Mouse (Mus musculus): ENCODE measurements around the gene Cd27. TPM values are rescaled to one million over a fixed set of nuclear protein-coding genes. Genes with fewer than 3 reads are reported as not detected.

The Cd27 gene
- total RNA-seq, 2 experiments from 2014 or later, result 50.7 to 55.2 TPM

DNA sequence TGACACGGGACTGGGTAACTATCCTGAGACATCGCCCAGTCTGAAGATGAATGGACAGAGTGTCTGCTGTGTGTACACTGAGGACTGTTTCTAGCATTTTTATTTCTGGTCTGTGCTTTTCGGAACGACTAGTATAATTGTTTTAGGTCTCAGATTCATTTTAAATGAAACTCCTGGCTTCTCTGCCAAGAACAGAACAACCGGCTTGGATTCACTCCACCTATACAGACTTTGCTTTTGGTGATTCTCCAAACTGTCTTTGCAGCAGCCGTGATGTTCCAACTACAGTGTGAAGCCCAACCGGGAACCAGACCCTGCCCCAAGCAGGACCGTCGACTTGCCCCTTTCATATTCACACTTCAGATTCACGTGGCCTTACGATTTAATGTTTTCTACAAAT lies 18.9 kb downstream of the Cd27 start:
- no peak for ATAC-seq (replicated peaks; ENCODE audit: poor library complexity, severe bottlenecking)

DNA sequence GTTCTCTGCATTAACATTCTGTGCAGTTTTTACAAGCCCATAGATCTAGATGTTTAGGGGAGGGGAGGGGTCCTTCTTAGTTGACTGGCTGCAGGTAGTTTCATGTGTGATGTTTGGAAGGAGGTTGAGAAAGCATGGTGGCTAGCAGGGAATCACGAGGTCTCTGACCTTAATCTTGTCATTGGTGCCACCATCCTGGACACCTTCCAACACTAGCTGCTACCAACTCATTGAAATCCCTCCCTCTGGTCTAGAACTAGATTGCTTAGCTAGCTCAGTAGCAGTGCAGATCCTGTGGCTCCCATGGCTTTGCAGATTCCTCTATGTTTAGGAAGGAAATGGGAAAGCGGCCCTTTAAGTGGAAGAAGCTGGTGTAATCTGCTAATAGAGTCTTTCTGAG lies 19.9 kb downstream of the Cd27 start:
- ATAC-seq (replicated peaks; ENCODE audit: poor library complexity, severe bottlenecking), result no peak

DNA sequence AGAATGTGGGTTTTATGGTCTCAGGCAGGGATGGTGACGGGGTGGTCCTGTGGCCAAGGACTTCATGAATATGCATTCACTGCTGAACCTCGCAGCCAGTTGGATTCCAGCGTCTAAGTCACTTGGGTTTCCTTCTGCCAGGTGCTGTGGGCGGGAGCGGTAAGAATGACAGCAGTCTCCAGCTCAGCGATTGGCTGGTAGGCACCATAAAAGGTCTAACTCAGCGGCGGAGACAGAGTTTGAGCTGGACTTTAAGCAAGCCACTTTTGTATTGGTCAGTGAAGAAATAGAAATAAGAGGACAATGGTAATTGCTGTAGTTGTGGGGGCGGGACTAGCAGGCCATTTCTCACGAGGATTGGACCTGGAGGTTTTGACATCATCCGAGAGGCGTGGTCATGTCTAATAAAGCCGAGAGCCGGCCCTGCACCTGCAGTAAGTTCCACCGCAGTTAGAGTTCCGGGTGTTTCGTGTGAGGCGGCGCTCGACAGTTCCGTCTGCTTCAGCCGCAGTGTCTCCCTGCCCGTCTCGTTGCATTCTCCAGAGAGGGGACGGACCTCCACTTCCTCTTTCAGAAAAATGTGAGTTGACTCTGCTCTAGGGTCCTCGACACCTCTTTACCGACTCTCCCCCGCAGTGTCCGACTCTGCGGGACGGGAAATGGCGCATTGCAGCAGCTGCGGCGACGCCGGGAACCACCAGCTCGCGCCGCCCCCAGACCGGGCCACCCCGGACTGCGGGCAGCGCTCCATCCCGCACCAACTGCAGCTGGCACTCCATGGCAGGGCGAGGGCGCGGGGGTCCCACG lies 21.5 kb downstream of the Cd27 start, which contains the start of gene Vamp1:
Gene Vamp1 (plus strand): TSS at position 404 of the 807 bp plus-strand sequence.
- peak; percentile 84 for ATAC-seq (replicated peaks; ENCODE audit: poor library complexity, severe bottlenecking)

DNA sequence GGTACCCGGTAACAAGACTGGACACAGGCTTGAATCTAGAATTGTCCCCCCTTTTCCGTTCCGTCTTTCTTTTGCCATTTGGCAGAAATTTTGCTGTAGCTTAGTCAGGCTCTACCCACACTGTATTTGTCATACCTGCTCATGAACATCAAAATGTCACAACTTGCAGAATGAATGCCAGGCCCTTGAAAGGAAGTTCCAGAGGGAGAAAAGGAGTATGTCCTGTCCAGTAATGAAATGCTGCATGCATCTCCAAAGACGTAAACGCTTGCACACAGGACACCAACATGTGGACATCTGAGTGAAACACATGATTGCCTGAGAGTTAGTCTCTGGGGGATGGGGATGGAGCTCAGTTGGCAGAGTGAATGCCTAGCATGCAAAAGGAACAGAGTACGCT lies 23.1 kb downstream of the Cd27 start:
- no peak for ATAC-seq (replicated peaks; ENCODE audit: poor library complexity, severe bottlenecking)

DNA sequence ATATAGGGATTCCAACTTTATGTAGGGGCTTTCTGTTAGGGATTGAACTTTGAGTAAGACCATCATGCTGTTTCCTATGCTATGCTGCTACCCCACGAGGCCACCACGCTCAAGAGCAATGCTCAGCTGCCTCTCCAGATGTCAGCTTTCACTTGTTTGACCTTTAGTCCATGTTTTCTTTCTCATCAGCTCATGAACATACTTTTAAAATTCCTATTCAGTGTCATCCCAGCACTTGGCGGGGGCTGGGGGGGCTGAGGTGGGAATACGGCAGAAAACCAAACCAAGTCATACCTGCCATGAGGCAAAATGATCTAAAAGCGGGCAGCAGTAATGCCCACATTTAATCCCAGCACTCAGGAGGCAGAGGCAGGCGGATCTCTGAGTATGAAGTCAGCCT lies 23.7 kb downstream of the Cd27 start:
- no peak for ATAC-seq (replicated peaks; ENCODE audit: poor library complexity, severe bottlenecking)

DNA sequence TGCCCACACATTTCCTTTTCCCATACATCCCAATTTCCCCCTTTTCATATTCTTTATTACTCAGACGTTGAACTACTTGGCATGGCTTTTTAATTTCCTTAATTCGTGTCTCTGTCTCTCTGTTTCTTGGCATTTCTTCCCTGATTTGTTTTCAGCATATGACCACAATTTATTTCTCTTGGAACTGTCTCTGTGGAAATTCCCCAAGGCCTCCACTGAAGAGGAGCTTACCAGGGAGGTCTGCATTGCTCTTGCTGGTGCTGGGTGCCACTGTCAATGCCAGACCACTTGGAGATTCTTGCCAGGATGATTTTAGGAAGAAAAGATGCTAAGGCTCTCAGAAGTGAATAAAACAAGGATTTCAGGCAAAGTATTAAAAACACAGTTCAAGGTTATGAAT lies 24.2 kb downstream of the Cd27 start:
- ATAC-seq (replicated peaks; ENCODE audit: poor library complexity, severe bottlenecking), result no peak

DNA sequence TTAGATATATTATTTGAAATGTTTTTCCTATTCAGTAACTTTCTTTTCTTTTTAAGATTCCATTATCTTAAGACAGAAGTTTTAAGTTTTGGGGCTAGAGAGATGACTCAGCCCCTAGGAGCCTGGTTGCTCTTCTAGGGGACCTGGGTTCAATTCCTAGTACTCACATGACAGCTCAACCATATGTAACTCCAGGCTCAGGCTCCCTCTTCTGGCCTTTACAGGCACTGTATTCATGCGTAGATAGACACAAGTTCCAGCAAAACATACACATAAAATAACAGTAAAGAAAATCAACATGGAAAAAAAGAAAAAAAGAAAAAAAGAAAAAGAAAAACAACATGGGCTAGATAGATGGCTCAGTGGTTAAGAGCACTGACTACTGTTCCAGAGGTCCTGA lies 26.4 kb downstream of the Cd27 start:
- ATAC-seq (replicated peaks; ENCODE audit: poor library complexity, severe bottlenecking), result no peak

DNA sequence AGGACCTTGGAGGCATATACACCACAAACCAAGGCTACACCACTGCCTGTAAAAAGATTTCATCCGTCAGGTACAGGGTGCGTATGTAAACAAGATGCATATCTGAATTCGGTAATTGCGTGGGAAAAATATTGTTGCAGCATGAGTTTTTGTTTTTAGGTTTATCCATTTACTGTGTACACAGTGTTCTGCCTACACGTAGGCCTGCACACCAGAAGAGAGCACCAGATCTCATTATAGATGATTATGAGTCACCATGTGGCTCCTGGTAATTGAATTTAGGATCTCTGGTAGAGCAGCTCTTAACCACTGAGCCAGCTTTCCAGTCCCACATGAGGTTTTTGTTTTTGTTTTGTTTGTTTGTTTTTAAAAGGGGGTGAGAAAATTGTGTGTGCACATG lies 39.6 kb downstream of the Cd27 start:
- no peak for ATAC-seq (replicated peaks; ENCODE audit: poor library complexity, severe bottlenecking)

DNA sequence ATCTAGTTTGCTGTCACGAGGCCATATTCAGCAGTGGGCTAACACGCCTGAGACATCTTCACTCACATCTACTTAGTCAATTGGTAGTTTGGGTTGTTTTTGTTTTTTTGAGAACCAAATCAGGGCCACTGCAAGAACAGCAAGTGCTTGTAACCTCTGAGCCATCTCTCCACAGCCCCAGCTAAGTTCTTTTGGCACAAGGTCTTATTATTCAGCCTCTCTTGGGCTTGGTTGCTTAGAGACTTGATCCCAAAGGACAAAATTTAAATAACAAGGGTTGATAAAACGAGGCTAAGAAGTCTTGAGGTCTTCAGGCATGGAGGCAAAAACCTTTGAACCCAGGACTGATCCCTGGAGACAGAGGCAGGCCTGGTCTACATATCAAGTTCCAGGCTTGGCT lies 40.5 kb downstream of the Cd27 start:
- no peak for ATAC-seq (replicated peaks; ENCODE audit: poor library complexity, severe bottlenecking)

DNA sequence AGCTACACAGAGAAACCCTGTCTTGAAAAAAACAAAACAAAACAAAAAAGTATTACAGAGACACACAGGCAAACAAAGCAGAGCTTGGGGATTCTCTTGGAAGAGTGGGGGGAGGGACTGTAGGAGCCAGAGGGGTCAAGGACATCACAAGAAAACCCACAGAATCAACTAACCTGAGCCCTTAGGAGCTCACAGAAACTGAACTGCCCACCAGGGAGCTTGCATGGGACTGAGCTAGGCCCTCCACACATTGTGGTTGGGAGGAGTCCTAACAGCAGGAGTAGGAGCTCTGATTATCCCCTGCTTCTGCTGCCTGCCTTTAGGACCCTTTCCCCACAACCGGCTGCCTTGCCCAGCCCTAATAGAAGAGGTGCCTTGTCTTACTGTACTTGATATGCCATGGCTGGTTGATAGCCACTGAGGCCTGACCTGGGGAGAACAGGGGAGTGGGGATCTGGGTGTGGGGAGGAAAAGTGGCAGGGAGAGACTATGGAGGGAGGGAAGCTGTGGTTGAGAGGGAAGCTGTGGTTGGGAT lies 41.2 kb downstream of the Cd27 start:
- ATAC-seq (replicated peaks; ENCODE audit: poor library complexity, severe bottlenecking), result no peak

DNA sequence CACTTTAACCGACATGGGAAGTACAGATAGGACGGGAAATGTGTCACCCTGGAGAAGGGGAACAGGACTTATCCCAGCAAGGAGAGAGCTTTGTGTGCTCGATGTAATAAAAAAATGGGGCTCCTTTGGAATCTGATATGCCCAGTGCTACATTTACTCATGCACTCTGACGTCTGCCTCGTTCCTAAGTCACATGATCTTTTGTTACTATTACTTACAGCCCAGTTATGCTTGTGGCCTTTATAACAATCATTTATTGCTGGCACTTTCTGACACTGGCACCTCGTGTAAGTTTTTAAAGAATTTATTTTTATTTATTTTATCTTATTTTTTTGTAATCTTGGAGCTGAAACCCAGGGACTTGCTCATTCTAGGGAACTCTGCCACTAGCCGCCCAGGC lies 43.4 kb downstream of the Cd27 start:
- ATAC-seq (replicated peaks; ENCODE audit: poor library complexity, severe bottlenecking), result no peak

DNA sequence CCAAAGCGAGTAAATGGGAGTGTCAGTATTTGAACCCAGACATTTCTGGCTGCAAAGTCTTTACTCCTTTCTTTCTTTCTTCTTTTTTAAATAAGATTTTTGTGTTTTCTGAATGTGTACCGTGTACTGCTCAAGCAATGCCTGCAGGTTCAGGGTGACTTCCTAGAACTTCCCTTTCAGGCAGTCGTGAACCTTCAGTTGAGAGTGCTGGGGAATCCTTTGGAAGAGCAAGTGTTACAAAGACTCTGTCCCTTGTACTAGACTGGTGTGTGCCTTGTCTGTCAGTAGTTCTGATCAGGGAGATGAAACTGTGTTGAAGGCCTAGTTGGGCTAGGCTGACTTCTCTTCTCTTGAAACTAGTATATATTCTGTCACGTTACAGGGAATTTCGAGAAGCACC lies 44.0 kb downstream of the Cd27 start:
- no peak for ATAC-seq (replicated peaks; ENCODE audit: poor library complexity, severe bottlenecking)

DNA sequence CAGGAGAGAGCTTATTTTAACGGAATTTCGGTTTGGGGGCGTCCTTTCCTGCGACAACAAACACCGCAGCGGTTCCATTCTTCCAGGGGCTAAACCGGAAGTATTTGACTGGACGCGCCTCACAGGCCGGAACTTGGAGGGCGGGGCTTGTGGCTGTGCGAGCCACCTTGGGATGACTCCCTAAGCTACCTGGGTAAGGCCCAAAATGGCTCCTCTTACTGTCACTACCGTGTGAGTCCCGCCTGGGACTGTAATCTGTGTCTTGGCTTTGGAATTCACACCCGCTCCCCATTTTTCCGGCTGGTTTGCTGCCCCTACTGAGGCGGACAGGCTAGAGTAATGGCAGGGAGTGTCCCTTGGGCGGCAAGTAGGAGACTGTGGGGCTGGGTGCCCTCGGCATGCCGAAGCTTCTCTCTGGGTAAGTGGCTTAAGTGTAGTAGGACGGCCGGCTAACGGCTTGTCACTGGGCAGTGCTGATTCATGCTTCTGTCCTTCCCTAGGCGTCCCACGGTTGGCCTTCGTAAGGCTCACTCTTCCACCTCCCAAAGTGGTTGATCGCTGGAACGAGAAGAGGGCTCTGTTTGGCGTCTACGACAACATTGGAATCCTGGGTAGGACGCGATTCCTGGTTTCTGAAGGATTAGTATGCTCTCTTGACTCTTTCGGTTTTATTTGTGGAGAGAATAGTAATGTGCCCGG lies 44.6 kb downstream of the Cd27 start:
- ATAC-seq (replicated peaks; ENCODE audit: poor library complexity, severe bottlenecking), result peak; percentile 76

DNA sequence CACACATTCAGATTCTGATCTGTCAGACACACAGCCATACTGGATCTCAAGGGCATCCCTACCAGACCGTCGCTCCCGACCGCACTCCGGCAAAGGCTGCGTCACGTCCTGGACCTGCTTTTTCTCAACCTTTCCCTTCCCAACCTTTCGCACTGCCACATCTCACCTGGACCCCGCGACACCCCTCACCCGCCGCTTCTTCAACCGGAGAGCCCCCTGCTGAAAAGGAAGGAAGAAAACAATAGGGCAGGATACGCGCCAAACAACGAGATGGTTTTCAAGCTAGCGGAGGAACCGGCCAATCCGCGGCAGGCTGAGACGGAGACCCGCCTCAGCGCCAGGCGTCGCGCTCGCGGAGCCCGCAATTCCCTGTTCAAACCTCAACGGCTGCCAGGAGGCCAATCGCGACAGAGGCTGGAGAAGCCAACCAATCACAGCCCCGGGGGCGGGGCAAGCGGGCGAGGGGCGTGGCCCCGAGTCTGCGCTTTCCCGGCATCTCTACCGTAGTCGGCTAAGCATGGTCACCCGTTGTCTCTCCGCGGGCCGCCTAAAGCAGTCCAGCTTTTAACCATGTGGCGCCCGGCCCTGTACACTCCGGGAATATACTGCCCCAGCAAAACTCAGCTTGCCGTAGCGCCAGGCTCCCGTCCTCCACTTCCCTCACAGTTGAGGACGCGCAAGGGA lies 45.3 kb downstream of the Cd27 start, which contains the start of the genes Ncapd2 and Mrpl51:
Gene Ncapd2 (minus strand): TSS at position 370 of the 684 bp plus-strand sequence.
Gene Mrpl51 (plus strand): TSS at position 470 of the 684 bp plus-strand sequence.
- ATAC-seq (replicated peaks; ENCODE audit: poor library complexity, severe bottlenecking), result peak; percentile 90

DNA sequence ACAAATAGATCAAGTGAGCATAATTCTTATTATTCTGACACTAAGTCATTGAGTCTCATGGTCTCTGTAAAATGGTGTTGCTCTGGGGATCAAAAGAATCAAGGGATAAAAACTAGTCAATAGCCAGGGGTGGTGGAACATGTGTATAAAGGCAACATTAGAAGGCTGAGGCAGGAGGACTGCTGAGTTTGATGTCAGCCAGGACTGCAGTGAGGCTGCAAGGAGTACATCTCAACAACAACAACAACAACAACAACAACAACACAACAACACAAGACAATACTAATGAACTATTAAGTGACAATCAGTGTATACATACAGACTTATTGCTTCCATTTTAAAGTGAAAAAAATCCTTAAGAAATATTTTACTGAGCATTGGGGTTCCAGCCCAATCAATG lies 46.0 kb downstream of the Cd27 start:
- no peak for ATAC-seq (replicated peaks; ENCODE audit: poor library complexity, severe bottlenecking)

DNA sequence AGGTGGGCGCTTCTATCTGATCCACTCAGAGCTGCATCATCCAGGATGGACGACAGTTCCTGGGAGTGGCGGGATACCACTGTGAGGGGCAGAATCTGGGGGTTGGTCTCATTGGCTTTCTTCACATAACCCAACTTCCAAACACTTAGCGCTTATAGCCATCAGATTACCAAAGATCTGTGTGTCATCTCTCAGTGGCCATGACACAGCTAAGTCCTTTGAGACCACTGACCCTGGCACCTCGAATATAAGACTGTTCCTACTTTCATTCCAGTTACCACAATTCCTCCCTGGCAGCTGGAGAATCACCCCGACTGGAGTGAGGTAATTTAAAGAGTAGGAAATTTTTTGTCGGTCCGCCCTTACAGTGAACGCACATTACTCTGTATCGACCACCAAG lies 50.6 kb downstream of the Cd27 start:
- ATAC-seq (replicated peaks; ENCODE audit: poor library complexity, severe bottlenecking), result no peak

Other genes starting within 250 kb of the Cd27 start
- not detected in 2 replicates for gene Pianp, start 240.3 kb downstream of the Cd27 start, total RNA-seq (2014; fragmentation: Nextera tagmentation)
- not detected in 2 replicates for gene Pianp, start 240.3 kb downstream of the Cd27 start, total RNA-seq (2017)
- 75.9 and 87.6 TPM in 2 replicates for gene Zfp384, start 227.9 kb downstream of the Cd27 start, total RNA-seq (2014; fragmentation: Nextera tagmentation)
- 24.3 and 31.9 TPM in 2 replicates for gene Zfp384, start 227.9 kb downstream of the Cd27 start, total RNA-seq (2017)
- 49.2 and 55.8 TPM in 2 replicates for gene Ing4, start 197.2 kb downstream of the Cd27 start, total RNA-seq (2014; fragmentation: Nextera tagmentation)
- 34.7 and 40.2 TPM in 2 replicates for gene Ing4, start 197.2 kb downstream of the Cd27 start, total RNA-seq (2017)
- 10.6 and 17.5 TPM in 2 replicates for gene Acrbp, start 187.3 kb downstream of the Cd27 start, total RNA-seq (2014; fragmentation: Nextera tagmentation)
- gene Acrbp, start 187.3 kb downstream of the Cd27 start, total RNA-seq (2017), result 1.3 and 3.9 TPM in 2 replicates
- gene Lpar5, start 169.1 kb downstream of the Cd27 start, total RNA-seq (2014; fragmentation: Nextera tagmentation), result 8.7 and 13.4 TPM in 2 replicates
- 2.7 and 5.2 TPM in 2 replicates for gene Lpar5, start 169.1 kb downstream of the Cd27 start, total RNA-seq (2017)
- gene Chd4, start 141.0 kb downstream of the Cd27 start, total RNA-seq (2014; fragmentation: Nextera tagmentation), result 136 and 161 TPM in 2 replicates
- 246 and 373 TPM in 2 replicates for gene Chd4, start 141.0 kb downstream of the Cd27 start, total RNA-seq (2017)
- 65.6 and 82.8 TPM in 2 replicates for gene Nop2, start 105.1 kb downstream of the Cd27 start, total RNA-seq (2014; fragmentation: Nextera tagmentation)
- 79.2 and 82.4 TPM in 2 replicates for gene Nop2, start 105.1 kb downstream of the Cd27 start, total RNA-seq (2017)
- gene Iffo1, start 91.8 kb downstream of the Cd27 start, total RNA-seq (2014; fragmentation: Nextera tagmentation), result 26.4 and 37.4 TPM in 2 replicates
- gene Iffo1, start 91.8 kb downstream of the Cd27 start, total RNA-seq (2017), result 11.8 and 14.0 TPM in 2 replicates
- gene Gapdh, start 70.5 kb downstream of the Cd27 start, total RNA-seq (2014; fragmentation: Nextera tagmentation), result 2,842 and 3,031 TPM in 2 replicates
- 1,694 and 2,022 TPM in 2 replicates for gene Gapdh, start 70.5 kb downstream of the Cd27 start, total RNA-seq (2017)
- gene Ncapd2, start 45.3 kb downstream of the Cd27 start, total RNA-seq (2014; fragmentation: Nextera tagmentation), result 242 and 263 TPM in 2 replicates
- 242 and 288 TPM in 2 replicates for gene Ncapd2, start 45.3 kb downstream of the Cd27 start, total RNA-seq (2017)
- gene Mrpl51, start 45.2 kb downstream of the Cd27 start, total RNA-seq (2014; fragmentation: Nextera tagmentation), result 117 and 197 TPM in 2 replicates
- gene Mrpl51, start 45.2 kb downstream of the Cd27 start, total RNA-seq (2017), result 121 and 155 TPM in 2 replicates
- 26.0 and 40.2 TPM in 2 replicates for gene Vamp1, start 21.5 kb downstream of the Cd27 start, total RNA-seq (2014; fragmentation: Nextera tagmentation)
- gene Vamp1, start 21.5 kb downstream of the Cd27 start, total RNA-seq (2017), result 6.3 and 7.1 TPM in 2 replicates
- gene Tapbpl, start 5.2 kb downstream of the Cd27 start, total RNA-seq (2014; fragmentation: Nextera tagmentation), result 13.8 TPM in 2 replicates
- 16.5 and 17.7 TPM in 2 replicates for gene Tapbpl, start 5.2 kb downstream of the Cd27 start, total RNA-seq (2017)
- not detected in 2 replicates for gene Tuba3a, start 49.0 kb upstream of the Cd27 start, total RNA-seq (2014; fragmentation: Nextera tagmentation)
- gene Tuba3a, start 49.0 kb upstream of the Cd27 start, total RNA-seq (2017), result not detected in 2 replicates
- gene Ltbr, start 76.9 kb upstream of the Cd27 start, total RNA-seq (2014; fragmentation: Nextera tagmentation), result 36.4 and 50.3 TPM in 2 replicates
- 29.9 and 36.3 TPM in 2 replicates for gene Ltbr, start 76.9 kb upstream of the Cd27 start, total RNA-seq (2017)
- 16.2 and 18.9 TPM in 2 replicates for gene Scnn1a, start 83.6 kb upstream of the Cd27 start, total RNA-seq (2014; fragmentation: Nextera tagmentation)
- 1.4 and 1.8 TPM in 2 replicates for gene Scnn1a, start 83.6 kb upstream of the Cd27 start, total RNA-seq (2017)
- 89.1 and 104 TPM in 2 replicates for gene Tnfrsf1a, start 112.4 kb upstream of the Cd27 start, total RNA-seq (2014; fragmentation: Nextera tagmentation)
- 54.4 and 88.8 TPM in 2 replicates for gene Tnfrsf1a, start 112.4 kb upstream of the Cd27 start, total RNA-seq (2017)
- gene Plekhg6, start 143.8 kb upstream of the Cd27 start, total RNA-seq (2014; fragmentation: Nextera tagmentation), result not detected in 2 replicates
- gene Plekhg6, start 143.8 kb upstream of the Cd27 start, total RNA-seq (2017), result not detected in 2 replicates